Mouse (Mus musculus): Measurements from ENCODE around the gene Mgat4a. TPM values are rescaled to one million over a fixed set of nuclear protein-coding genes. Genes with fewer than 3 reads are reported as not detected.

The Mgat4a gene
- total and polyA plus RNA-seq, 3 experiments, result 2.7 to 2.8 TPM; not detected in 1

DNA sequence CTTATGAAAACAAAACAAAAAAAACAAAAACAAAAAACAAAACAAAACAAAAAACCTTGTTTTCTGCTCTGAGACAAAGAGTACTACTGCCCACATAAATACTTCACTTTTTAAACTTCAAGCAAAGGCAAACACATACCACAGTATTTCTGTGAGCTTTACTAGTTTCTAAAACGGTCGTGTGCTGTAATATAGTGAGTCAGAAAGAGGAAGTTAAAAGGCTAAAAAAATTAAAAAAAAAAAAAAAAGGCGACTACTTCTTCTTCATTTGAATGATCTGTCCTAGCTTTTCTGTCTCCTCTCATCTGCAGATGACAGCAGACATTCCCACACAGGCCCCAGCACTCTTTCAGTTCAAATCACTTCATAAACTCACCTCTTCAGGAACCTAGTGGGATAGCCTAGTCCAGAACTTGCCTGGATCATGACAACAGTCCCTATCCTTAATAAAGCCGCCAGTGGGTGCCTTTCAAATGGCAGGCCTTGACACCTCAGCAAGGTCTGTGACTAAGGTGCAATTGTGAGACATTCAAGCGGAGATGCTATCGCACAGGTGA lies 66.1 kb downstream of the Mgat4a start:
- peak overlapping the region; percentile 38 for H3K27ac ChIP-seq (ENCODE audit: control insufficient read depth, low read depth, low read length)
- TF ChIP-seq TCF12 (IDR thresholded peaks at IDR 0.05; ENCODE audit: low read depth, low read length) (no peak), ETS1 (IDR thresholded peaks at IDR 0.05; ENCODE audit: low read depth, low read length) (peak; percentile 35; the same call in 1 of the 2 replicates), ZKSCAN1 (IDR thresholded peaks at IDR 0.05; ENCODE audit: low read depth, low read length) (no peak), ZNF384 (IDR thresholded peaks at IDR 0.05; ENCODE audit: low read depth, low read length) (peak; percentile 98), EP300 (IDR thresholded peaks at IDR 0.05; ENCODE audit: low read depth in 1 of 2, low read length in 2 of 2) (peak in 1 of 2 experiments; percentile 46; a peak in 1 of 4 replicates)
- no peaks in the 10 kb centered on the region for H3K27me3 ChIP-seq (ENCODE audit: control insufficient read depth in 1 of 2, insufficient read depth in 2 of 2, low read length in 2 of 2)
- no peaks in the 10 kb centered on the region for H3K79me2 ChIP-seq (ENCODE audit: control insufficient read depth, insufficient read depth, low read length, poor library complexity)
- H3K36me3 ChIP-seq (ENCODE audit: control insufficient read depth in 1 of 2, insufficient read depth in 2 of 2, low read length in 2 of 2), result peaks cover 0 to 24% of the 10 kb centered on the region in 2 experiments; a peak in 2 of 4 replicates
- H3K4me1 ChIP-seq (ENCODE audit: control insufficient read depth in 1 of 2, insufficient read depth in 2 of 2, low read length in 2 of 2), result peaks cover 7 to 23% of the 10 kb centered on the region in 2 experiments
- H3K9ac ChIP-seq (ENCODE audit: control insufficient read depth, low read depth, low read length, poor library complexity, severe bottlenecking), result peak overlapping the region; percentile 30; the same call in 1 of the 2 replicates
- H3K4me3 ChIP-seq (ENCODE audit: control insufficient read depth in 1 of 2, insufficient read depth in 1 of 2, low read depth in 2 of 2, low read length in 2 of 2), result peak overlapping the region in 1 of 2 experiments; percentile 50; a peak in 2 of 4 replicates
- peak; percentile 65 for DNase-seq (ENCODE audit: low read depth, low spot score)
- H3K9me3 ChIP-seq (replicated peaks; ENCODE audit: insufficient read depth, low read length), result no peaks in the 10 kb centered on the region

GRCm38 (mm10) chr1:37474046-37474445 lies 66.8 kb downstream of the Mgat4a start:
- Histone ChIP-seq H3K9me3 (replicated peaks; ENCODE audit: insufficient read depth, low read length) (no peaks in the 10 kb centered on the region), H3K36me3 (ENCODE audit: control insufficient read depth in 1 of 2, insufficient read depth in 2 of 2, low read length in 2 of 2) (peaks cover 0 to 18% of the 10 kb centered on the region in 2 experiments; a peak in 2 of 4 replicates), H3K79me2 (ENCODE audit: control insufficient read depth, insufficient read depth, low read length, poor library complexity) (no peaks in the 10 kb centered on the region), H3K4me1 (ENCODE audit: control insufficient read depth in 1 of 2, insufficient read depth in 2 of 2, low read length in 2 of 2) (peaks cover 7 to 18% of the 10 kb centered on the region in 2 experiments), H3K4me3 (ENCODE audit: control insufficient read depth in 1 of 2, insufficient read depth in 1 of 2, low read depth in 2 of 2, low read length in 2 of 2) (peak overlapping the region in 1 of 2 experiments; percentile 13; a peak in 1 of 4 replicates), H3K9ac (ENCODE audit: control insufficient read depth, low read depth, low read length, poor library complexity, severe bottlenecking) (peak overlapping the region; percentile 30; the same call in 1 of the 2 replicates), H3K27ac (ENCODE audit: control insufficient read depth, low read depth, low read length) (peak overlapping the region; percentile 38), H3K27me3 (ENCODE audit: control insufficient read depth in 1 of 2, insufficient read depth in 2 of 2, low read length in 2 of 2) (no peaks in the 10 kb centered on the region)
- TF ChIP-seq RCOR1 (IDR thresholded peaks at IDR 0.05; ENCODE audit: low read depth, low read length), result peak; percentile 35; the same call in 1 of the 2 replicates
- no peak for TF ChIP-seq TAL1 (IDR thresholded peaks at IDR 0.05; ENCODE audit: low read length)
- 0 out of 2 replicates have a peak, but pooled peaks have one; percentile 27 for TF ChIP-seq TBP (IDR thresholded peaks at IDR 0.05; ENCODE audit: low read depth, low read length)
- no peak for TF ChIP-seq MAX (IDR thresholded peaks at IDR 0.05; ENCODE audit: low read length)
- DNase-seq (ENCODE audit: low read depth, low spot score), result peak; percentile 73

GRCm38 (mm10) chr1:37473251-37473650 lies 67.6 kb downstream of the Mgat4a start:
- TF ChIP-seq SMC3 (IDR thresholded peaks at IDR 0.05; ENCODE audit: low read depth, low read length) (no peak), TAL1 (IDR thresholded peaks at IDR 0.05; ENCODE audit: low read length) (no peak), HCFC1 (IDR thresholded peaks at IDR 0.05; ENCODE audit: low read depth, low read length) (no peak), MYC (IDR thresholded peaks at IDR 0.05; ENCODE audit: low read depth, low read length) (no peak), USF2 (IDR thresholded peaks at IDR 0.05; ENCODE audit: borderline replicate concordance in 1 of 2, insufficient read depth in 1 of 2, low read depth in 1 of 2, low read length in 2 of 2) (no peak)
- Histone ChIP-seq H3K36me3 (ENCODE audit: control insufficient read depth in 1 of 2, insufficient read depth in 2 of 2, low read length in 2 of 2) (peaks cover 0 to 18% of the 10 kb centered on the region in 2 experiments; a peak in 2 of 4 replicates), H3K4me3 (ENCODE audit: control insufficient read depth in 1 of 2, insufficient read depth in 1 of 2, low read depth in 2 of 2, low read length in 2 of 2) (no peak overlapping the region), H3K27ac (ENCODE audit: control insufficient read depth, low read depth, low read length) (no peak overlapping the region), H3K79me2 (ENCODE audit: control insufficient read depth, insufficient read depth, low read length, poor library complexity) (no peaks in the 10 kb centered on the region), H3K4me1 (ENCODE audit: control insufficient read depth in 1 of 2, insufficient read depth in 2 of 2, low read length in 2 of 2) (peaks cover 7 to 18% of the 10 kb centered on the region in 2 experiments), H3K9ac (ENCODE audit: control insufficient read depth, low read depth, low read length, poor library complexity, severe bottlenecking) (no peak overlapping the region), H3K9me3 (replicated peaks; ENCODE audit: insufficient read depth, low read length) (no peaks in the 10 kb centered on the region), H3K27me3 (ENCODE audit: control insufficient read depth in 1 of 2, insufficient read depth in 2 of 2, low read length in 2 of 2) (no peaks in the 10 kb centered on the region)
- no peak for DNase-seq (ENCODE audit: low read depth, low spot score)

Measured in MEL (cell line).